Mouse (Mus musculus): ENCODE measurements around the gene Zbtb25. TPM values are rescaled to one million over a fixed set of nuclear protein-coding genes. Genes with fewer than 3 reads are reported as not detected.

Zbtb25 gene
- total RNA-seq, 2 experiments from 2014 or later: 16.9 to 20.9 TPM

DNA sequence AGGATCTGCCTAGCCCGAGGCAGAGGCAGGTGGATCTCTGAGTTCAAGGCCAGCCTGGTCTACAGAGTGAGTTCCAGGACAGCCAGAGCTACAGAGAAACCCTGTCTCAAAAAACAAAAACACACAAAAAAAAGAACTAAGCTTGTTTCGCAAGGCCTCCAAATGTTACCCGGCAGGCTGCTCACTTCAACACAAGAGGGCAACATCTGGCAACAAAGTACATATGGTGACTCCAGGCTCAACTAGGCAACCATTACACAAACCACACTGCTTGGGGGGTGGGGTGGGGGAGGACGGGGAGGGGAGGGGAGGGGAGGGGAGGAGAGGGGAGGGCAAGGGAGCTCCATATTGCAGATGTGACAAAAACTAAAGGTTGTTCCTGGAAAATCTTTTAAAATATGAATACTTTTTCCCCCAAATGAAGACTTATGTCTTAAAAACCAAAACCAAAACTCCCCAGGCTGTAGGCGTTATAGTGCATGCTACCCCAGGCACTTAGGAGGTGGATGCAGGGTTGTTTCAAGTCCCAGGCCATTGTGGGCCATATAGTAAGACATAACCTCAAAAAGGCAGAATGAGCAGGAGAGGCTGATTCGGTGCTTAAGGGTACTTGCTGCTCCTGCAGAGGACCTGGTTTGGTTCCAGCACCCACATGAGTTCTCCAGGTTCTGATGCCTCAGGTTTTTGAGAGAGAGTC, 23.5 kb downstream of the Zbtb25 start:
- no peak for DNase-seq (ENCODE audit: low spot score in 2 of 2)

DNA sequence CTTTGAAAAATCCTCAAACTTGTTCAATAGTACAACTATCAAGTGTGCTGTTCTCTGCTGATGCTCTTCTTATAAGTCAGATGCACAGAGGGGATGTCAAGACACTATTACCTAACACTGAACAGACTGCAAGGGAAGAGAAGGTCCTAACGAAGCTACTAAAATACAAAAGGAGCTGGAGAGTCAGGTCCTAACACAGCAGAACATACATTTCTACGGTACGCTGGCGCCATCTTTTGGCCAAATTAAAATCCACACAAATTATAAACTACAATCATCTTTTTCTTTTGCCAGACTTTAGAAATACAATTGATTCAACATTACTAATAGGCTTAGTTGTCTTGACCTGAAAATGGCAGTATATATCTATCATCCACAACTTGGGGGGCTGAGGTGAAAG, 28.3 kb downstream of the Zbtb25 start:
- peak; percentile 64 to 71 for DNase-seq (ENCODE audit: low spot score in 2 of 2)

DNA sequence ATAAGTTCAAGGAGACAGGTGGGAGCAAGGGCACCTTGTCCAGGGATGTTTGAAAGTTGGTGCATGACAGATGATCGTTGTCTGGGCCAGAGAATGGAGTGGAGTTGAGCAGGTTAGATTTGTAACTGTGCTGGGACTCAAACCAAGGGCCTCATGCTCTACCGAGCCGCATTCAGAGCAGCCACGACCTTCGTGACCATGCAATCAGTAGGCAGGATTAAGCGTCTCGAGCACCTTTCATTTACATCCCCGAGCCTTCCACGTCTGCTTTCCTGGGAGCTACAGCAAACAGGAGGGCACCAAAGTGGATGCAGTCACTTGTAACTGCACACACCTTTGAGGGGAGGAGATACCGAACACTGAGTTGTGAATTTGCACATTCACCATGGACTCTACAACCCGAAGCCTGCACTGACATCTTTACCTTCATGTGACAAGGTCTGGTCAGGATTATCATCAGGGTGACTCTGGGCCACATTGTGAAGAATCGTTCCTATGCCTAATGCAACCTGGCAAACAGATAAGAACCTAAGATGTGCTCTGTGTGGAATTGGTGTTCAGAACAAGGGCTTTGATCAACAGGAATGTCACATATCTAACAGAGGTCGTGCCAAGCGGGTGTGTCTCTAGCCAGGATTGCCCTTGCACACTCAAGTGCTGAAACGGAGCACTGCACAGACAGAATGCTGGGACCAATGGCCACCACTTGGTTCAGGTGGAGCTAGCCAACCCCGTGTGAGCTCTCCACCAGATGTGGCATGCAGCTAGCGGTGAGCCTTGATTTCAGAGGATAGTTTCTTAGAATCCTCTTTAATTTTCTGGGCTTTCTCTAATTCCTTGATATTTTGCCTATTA, 33.1 kb downstream of the Zbtb25 start:
- DNase-seq (ENCODE audit: low spot score in 2 of 2): no peak

DNA sequence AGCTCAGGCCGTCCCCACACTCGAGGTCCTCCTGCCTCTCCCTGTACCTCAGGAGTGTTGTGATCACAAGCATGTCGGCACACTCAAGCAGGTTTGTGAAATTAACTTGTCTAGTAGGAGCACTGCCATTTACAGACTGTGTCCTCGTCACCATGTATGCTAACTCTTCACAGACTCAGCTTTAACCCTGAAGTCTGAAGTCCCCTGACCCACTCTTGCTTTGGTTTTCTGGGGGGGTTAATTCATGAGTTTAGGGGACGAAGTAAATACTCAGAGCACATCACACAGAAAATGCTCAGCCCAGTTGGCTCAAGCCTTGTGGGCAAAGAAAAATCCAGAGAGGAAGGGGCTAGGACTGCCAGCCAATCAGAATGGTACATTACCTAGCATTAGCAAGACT, 33.8 kb downstream of the Zbtb25 start:
- DNase-seq (ENCODE audit: low spot score in 2 of 2): no peak

DNA sequence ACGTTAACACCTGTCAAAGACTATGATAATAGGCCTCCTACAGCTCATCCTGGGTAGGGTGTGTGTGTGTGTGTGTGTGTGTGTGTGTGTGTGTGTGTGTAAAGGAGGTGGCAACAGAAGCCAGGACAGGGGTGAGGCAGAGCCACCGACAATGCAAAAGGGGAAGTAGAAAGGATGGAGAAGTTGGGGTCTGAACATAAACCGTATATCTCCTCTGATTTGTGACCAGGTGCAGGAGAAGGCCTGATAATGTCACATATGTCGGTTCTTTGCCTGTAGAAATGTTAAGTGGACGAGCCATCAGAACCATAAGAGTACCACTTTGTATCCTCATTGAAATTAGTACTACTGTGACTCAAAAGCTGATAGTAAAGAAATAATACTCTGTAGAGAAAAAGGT, 35.7 kb downstream of the Zbtb25 start:
- DNase-seq (ENCODE audit: low spot score in 2 of 2): no peak

DNA sequence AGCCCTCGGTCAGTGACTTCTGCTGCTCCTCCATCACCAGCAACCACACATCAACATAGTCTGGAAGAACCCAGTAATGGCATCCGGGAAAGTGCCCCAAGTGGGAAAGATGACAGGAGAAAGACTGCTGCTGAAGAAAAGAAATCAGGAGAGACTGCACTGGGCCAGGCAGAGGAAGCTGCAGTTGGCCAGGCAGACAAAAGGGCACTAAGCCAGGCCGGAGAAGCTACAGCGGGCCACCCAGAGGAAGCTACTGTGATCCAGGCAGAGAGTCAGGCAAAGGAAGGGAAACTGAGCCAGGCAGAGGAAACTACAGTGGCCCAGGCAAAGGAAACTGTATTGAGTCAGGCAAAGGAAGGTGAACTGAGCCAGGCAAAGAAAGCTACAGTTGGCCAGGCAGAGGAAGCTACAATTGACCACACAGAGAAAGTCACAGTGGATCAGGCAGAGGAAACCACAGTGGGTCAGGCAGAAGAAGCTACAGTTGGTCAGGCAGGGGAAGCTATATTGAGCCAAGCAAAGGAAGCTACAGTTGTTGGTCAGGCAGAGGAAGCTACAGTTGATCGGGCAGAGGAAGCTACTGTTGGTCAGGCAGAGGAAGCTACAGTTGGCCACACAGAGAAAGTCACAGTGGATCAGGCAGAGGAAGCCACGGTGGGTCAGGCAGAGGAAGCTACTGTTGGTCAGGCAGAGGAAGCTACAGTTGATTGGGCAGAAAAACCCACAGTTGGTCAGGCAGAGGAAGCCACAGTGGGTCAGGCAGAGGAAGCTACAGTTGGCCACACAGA, 40.6 kb downstream of the Zbtb25 start:
- DNase-seq (ENCODE audit: low spot score in 2 of 2): no peak

DNA sequence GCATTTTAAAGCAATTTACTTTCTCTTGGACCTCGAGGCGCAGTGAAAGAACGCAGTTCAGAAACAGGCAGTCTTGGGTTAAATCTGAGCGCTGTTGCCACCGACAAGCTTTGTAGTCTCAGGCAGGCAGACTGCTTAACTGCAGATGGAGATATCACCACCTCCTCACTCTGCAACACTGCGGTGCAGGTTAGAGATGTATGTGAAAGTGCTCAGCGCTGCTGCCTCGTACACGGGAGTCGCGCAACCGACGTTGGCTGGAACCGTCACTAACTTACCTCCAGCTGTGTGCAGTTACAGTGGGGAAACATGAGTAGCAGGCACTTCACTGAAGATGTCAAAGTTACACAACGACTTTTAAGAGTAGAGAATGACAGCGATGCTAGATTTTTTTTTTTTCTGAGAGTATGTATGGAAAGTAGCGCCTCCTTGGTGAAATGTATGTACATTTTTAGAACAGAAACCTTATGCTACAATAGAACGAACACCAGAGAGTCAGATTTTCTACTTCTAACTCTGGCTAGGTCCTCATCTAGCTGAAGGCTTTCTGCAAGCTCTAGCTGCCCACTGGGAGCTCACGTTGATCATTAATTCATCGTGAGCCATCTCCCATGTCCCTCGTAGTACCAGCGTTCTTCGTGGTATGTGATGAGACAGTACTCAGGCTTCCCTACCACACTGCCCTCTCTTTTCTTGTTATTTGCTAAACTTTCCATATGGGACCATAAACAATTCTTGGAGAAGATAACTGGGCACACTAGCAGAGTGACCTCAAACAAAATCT, 42.8 kb downstream of the Zbtb25 start:
- DNase-seq (ENCODE audit: low spot score in 2 of 2): no peak

DNA sequence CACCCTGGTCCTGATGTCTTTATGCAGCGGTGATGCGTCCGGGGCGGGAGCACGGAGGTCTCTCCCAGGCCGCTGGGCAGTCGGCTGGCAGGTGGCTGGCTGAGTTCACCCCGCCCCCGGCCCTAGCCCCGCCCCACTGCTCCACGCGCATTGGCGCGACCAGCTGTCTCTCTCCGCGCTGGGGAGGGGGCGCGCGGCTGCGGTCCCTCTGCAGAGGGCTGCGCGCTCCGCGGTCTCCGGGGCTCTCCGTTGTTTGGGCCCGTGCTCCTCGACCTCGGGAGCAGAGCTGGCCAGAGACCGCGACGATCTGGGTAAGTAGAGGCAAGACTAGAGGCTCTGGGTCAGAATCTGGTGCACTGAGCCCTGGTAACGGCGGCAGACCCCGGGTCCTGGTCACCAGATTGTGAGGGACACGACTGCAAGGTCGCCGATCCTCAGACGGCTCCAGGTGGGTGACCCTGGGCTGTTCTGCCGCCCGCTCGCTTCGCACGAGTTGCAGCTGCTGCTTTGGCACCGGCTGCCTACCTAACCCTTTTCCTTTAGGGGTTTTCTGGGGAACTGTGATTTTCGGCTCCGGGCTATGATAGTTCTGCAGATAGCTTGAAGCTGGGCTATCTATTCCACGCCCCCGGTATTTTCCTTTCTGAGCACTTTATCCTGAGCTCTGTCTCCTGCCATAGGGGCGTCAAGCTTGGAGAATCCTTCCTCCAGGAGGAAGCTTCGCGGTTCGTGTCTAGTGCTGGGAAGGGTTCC, 44.5 kb downstream of the Zbtb25 start, which contains the start of gene Akap5:
TSS of gene Akap5 (plus strand) at position 213 of the 753 bp plus-strand sequence.
- peak; percentile 75 to 84 for DNase-seq (ENCODE audit: low spot score in 2 of 2)

DNA sequence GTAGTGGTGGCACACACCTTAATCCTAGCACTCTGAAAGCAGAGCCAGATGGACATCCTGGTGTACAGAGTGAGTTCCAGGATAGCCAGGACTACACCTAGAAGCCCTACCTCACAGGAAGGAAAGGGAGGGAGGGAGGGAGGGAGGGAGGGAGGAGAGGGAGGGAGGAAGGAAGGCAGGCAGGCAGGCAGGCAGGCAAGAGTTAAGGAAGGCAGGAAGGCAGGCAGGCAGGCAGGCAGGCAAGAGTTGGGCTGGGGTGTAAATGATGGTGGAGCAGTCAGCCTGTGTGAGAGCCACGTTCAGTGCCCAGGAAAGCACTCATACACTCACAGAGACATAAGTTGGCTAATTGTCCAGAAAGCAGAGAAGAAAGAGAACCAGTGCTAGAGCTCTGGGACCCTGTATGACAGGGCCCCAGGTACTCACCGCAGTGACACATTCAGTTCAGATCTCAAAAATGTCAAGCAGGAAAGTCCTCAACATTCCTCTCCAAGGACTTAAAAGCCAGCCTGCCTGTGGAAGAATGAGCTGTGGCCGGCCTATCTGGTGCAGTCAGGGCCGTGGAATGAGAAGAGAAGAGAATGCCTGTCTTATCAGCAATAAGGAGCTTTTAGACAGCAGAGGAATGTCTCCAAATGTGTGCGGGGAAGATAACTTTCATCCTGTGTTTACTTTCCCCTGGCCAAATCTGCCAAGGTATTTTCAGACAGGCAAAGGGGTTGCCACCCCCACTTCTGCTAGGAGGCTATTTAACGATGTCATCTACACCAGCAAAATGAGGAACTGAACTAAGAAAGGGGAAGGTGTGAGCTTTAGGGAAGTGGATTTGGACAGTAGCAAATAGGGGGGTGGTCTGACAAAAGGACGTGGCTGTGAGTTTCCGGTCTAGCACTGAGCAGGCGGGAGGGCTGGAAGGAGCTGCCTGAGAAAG, 50.9 kb downstream of the Zbtb25 start:
- no peak for DNase-seq (ENCODE audit: low spot score in 2 of 2)

DNA sequence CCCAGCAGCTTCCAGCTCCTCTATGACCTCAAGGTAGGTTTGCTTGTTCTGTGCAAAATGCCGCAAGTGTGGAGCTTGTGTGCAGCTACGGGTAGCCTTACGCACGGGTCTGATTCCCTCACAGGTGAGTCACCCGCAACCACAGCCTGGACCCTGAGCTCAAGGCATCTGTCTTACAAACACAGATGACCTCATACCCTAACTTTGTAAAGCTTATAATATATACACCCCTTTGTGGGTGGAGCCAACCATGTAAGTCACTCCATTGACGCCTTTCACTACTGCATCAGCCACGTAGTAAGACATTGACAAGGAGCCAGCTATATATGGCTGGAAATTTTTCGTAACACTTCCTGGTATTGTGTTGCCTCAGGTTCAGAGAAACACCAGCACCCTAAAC, 57.5 kb downstream of the Zbtb25 start:
- no peak for DNase-seq (ENCODE audit: low spot score in 2 of 2)

DNA sequence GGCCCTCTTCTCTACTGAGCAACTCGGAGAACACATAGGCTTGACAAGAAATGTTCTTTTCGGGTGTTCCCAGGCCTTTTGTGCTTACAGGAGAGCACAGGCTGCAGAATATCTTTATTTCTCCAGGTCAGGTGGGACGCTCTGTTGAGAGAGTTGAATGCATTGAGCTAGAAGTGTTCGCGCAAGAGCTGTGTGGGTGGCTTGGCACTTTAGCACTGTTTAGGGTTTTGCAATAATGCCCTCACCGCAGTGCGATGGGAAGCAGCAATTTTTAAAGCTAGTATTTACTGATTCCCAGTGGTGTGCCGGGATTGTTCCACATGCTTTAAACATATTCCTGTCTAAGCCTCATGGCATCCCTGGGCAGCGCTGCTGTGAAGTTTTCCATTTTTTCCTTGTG, 58.2 kb downstream of the Zbtb25 start:
- no peak for DNase-seq (ENCODE audit: low spot score in 2 of 2)

- no peak for DNase-seq (ENCODE audit: low spot score in 2 of 2)
Observed at GRCm38 (mm10) chr12:76310633-76311032, 58.8 kb downstream of the Zbtb25 start.

GRCm38 (mm10) chr12:76310007-76310406, 59.4 kb downstream of the Zbtb25 start:
- no peak for DNase-seq (ENCODE audit: low spot score in 2 of 2)

DNA sequence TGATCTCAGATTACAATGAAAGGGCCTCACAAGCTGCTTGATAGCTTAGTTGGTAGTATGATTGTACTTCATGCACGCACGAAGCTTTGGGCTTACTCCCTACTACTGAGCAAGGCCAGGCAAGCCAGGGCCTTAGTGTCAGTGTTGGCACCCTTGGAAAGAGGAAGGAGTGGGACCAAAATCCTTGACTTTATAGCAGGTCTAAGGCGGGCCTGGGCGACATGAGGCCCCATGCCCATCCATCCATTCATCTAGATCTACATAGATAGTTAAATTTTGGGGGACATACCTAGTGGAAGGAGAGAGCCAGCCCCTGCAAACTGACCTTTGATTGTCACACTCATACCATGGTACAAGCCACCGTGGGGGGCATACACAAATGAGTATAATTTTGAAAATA, 61.0 kb downstream of the Zbtb25 start:
- no peak for DNase-seq (ENCODE audit: low spot score in 2 of 2)

DNA sequence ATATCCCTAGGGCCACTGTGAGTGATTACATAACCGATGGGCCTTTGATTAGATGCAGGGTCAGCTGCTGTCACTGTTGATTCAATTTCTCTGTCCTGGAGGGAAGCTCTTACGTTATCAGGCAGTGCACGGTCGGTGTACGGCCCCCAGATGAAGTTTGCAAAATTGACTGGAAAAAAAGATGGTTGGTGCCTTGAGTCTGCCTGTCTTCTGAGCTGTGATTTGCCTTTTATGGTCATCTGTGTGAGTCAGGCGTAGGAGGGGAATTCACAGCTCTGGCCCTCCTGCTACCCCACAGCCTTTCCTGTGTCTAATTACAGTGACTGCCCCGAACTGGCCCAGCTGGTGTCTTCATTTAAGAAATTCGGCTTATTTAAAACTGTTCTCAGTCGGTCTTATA, 61.4 kb downstream of the Zbtb25 start:
- DNase-seq (ENCODE audit: low spot score in 2 of 2): no peak

GRCm38 (mm10) chr12:76306852-76307561, 62.4 kb downstream of the Zbtb25 start:
- no peak for DNase-seq (ENCODE audit: low spot score in 2 of 2)

DNA sequence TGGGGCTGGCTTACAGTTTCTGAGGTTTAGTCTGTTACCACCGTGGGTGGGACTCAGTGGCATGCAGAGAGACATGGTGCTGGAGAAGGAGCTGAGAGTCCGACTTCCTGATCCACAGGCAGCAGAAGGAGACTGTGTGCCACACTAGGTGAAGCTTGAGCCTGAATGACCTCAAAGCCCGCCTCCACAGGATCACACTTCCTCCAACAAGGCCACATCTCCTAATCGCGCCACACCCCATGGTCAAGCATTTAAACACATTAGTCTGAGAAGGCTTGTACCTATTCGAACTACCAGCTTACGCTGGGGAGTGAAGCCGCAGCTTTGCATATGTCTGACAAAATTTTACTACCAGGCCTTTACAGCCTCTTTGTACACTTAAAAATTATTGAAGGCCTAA, 64.3 kb downstream of the Zbtb25 start:
- no peak for DNase-seq (ENCODE audit: low spot score in 2 of 2)

DNA sequence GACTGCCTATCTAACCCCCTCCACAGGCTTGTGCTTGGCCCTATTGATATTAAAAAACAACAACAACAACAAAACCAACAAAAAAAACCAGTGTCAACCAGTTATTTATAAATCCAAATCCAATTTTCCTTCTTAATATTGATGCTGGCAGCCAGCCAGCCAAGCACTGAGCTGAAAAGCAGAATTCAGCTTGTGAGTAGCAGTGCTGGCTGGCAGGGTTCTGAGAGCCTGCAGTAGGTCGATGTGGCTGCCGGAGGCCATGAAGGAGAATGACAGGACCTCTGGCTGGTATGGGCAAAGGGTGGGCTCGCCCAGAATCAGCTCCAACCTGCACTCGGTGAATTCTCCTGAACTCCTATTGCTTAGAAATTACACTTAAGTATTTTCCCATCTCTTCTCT, 65.2 kb downstream of the Zbtb25 start:
- no peak for DNase-seq (ENCODE audit: low spot score in 2 of 2)

DNA sequence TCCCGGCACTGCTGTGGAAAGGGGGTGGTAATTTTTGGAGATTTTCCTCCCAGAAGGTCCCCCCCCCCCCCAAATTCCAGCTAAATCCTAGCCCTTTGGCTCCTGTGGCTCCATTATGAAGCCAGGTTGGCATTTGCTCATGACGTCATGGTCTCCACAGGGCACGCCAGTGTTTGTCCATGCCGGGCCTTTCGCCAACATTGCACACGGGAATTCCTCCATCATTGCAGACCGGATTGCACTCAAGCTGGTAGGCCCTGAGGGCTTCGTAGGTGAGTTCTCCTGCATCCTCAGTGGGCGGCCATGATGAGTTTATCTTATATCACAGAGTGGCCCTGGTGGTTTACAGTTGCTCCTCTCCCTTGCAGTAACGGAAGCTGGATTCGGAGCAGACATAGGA, 65.9 kb downstream of the Zbtb25 start:
- no peak for DNase-seq (ENCODE audit: low spot score in 2 of 2)

All from layer of hippocampus, postnatal 10 days (tissue).